Mouse (Mus musculus): ENCODE results near the gene Acp5. TPM values are rescaled to one million over a fixed set of nuclear protein-coding genes. Genes with fewer than 3 reads are reported as not detected.

Acp5 gene
- 477 and 607 TPM in 2 replicates for polyA plus RNA-seq (2012; rRNA removed; ENCODE audit: low replicate concordance)

DNA sequence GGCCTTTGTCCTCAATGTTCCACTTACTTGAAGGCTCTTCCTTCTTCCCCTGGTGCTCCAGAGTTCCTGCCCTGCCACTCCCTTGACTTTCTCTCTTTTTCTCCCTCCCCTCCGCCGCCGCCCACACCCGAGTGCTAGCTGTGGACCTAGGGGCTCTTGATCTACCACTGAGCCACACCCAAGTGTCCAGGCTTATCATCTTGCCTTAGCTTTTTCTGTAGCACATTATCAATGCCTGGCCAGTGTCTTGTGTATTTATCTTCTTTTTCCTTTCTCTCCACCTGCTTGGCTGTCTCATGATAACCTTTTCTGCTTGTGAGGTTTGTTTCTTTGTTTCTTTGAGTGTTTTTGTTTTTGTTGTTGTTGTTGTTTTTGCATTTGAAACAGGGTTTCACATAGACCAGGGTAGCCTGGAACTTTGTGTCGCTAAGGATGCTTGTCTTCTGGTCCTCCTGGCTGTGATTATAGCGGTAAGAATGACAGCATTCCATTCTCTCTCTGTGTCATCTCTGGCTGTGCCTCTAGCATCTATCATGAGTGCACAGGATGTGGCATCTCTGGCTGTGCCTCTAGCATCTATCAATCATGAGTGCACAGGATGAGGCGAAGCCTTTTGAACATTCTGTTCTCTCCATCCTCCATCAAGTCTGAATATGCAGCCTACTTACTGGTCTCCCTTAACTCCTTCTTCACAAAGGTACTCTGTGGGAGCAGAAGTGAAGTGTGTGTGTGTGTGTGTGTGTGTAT, at the start of gene Acp5:
Gene Acp5, minus strand, starts transcription at position 68 of the 747 bp plus-strand sequence.

DNA sequence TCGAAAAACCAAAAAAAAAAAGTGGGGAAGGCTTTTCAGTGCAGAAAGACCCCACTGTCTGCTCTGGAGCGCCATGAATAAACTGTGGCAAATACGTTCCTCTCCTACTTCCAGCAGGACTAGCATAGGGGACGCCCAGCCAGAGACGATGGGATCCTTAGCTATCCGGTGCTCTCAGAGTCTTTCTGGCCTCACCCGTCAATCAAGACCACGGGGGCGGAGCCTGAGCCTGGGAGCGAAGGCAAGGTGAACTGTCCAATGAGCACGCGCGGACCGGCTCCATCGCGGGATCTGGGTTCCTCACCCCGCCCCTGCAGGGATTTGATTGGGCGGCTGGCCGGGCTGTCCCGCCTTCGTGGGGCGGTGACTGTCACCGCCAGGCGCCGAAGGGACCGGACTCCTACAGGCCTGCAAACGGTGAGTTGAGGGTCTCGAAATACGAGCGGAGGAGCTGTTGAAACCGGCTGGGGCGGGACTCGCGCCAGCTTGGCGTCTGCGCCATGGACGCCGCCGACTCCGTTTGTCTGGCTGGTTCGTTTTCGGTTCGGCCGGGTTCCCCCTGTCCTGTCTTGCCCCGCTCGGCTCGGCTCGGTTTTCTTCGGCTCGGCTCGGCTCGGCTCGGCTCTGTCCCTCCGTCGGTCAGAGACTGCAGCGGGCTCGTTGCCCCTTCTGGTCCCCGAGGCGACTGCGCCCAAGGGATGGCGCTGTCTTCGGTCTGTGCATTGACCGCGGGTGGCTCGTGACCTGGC, 21.2 kb upstream of the Acp5 start, which contains the start of gene Pigyl:
Gene Pigyl, plus strand, starts transcription at position 350 of the 749 bp plus-strand sequence.

GRCm38 (mm10) chr9:22116740-22117426, 18.6 kb downstream of the Acp5 start, which contains the start of gene Elof1:
Gene Elof1, minus strand, starts transcription at chr9:22117172.

GRCm38 (mm10) chr9:22098993-22099696, 36.4 kb downstream of the Acp5 start, which contains the start of gene Cnn1:
Gene Cnn1, plus strand, starts transcription at chr9:22099216.

DNA sequence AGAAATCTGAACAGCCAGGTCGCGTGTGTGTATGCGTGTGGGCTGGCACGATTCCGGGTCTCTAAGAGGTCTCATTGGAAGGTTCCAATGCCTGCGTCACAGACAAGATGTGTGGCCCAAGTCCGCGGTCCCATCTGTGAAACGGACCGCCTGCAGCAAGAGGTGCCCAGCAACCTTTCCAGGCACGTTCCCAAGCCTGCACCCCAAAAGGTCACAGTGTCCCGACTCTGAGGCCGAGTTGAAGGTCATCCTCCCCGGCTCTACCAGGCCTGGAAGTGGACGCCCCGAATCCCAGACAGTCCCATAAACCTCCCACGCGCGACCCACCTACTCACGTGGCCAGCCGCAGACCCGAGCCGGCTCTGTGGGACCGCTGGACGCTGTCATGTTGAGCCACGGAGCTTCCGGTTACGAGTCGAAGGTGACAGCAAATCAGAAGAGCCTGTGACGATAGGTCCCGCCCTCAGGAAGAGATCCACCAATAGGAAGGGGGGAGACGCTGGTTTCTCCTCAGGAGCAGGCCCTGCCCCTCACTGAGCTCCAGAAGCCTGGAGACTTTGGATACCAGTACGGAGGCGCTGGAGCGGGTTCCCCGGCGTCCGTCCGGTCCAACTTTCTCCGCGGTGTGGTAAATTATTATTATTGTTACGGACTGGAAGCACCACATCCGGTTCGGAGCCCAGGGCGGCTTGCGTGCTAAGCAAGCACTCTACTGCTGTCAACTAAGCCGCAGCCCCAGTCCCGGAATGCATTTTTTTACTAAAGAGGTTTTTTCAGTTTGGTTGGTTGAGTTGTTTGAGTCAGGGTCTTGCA, 50.3 kb downstream of the Acp5 start, which contains the start of gene Ecsit:
Gene Ecsit, minus strand, starts transcription at position 417 of the 813 bp plus-strand sequence.

Other genes starting within 250 kb of the Acp5 start
- 114 and 133 TPM in 2 replicates for gene Rab3d, start 217.5 kb downstream of the Acp5 start, polyA plus RNA-seq (2012; rRNA removed; ENCODE audit: low replicate concordance)
- 5.7 and 9.4 TPM in 2 replicates for gene Ccdc159, start 208.2 kb downstream of the Acp5 start, polyA plus RNA-seq (2012; rRNA removed; ENCODE audit: low replicate concordance)
- 229 and 258 TPM in 2 replicates for gene Tmem205, start 208.2 kb downstream of the Acp5 start, polyA plus RNA-seq (2012; rRNA removed; ENCODE audit: low replicate concordance)
- gene Plppr2, start 198.7 kb downstream of the Acp5 start, polyA plus RNA-seq (2012; rRNA removed; ENCODE audit: low replicate concordance), result 15.2 and 35.3 TPM in 2 replicates
- gene Swsap1, start 180.0 kb downstream of the Acp5 start, polyA plus RNA-seq (2012; rRNA removed; ENCODE audit: low replicate concordance), result 5.3 and 10.7 TPM in 2 replicates
- gene Epor, start 172.2 kb downstream of the Acp5 start, polyA plus RNA-seq (2012; rRNA removed; ENCODE audit: low replicate concordance), result 14.0 and 19.5 TPM in 2 replicates
- 25.8 and 37.5 TPM in 2 replicates for gene Rgl3, start 146.3 kb downstream of the Acp5 start, polyA plus RNA-seq (2012; rRNA removed; ENCODE audit: low replicate concordance)
- gene Ccdc151, start 133.1 kb downstream of the Acp5 start, polyA plus RNA-seq (2012; rRNA removed; ENCODE audit: low replicate concordance), result 0.20 TPM in 1 of 2 replicates, not detected in the other
- gene Prkcsh, start 132.9 kb downstream of the Acp5 start, polyA plus RNA-seq (2012; rRNA removed; ENCODE audit: low replicate concordance), result 63.2 and 64.1 TPM in 2 replicates
- gene Elavl3, start 83.7 kb downstream of the Acp5 start, polyA plus RNA-seq (2012; rRNA removed; ENCODE audit: low replicate concordance), result 0.12 and 0.13 TPM in 2 replicates
- not detected in 2 replicates for gene Gm49318, start 64.5 kb downstream of the Acp5 start, polyA plus RNA-seq (2012; rRNA removed; ENCODE audit: low replicate concordance)
- 16.2 and 26.2 TPM in 2 replicates for gene Zfp653, start 64.3 kb downstream of the Acp5 start, polyA plus RNA-seq (2012; rRNA removed; ENCODE audit: low replicate concordance)
- gene Ecsit, start 50.3 kb downstream of the Acp5 start, polyA plus RNA-seq (2012; rRNA removed; ENCODE audit: low replicate concordance), result 50.9 and 75.0 TPM in 2 replicates
- 52.5 and 58.1 TPM in 2 replicates for gene Cnn1, start 36.5 kb downstream of the Acp5 start, polyA plus RNA-seq (2012; rRNA removed; ENCODE audit: low replicate concordance)
- gene Elof1, start 18.5 kb downstream of the Acp5 start, polyA plus RNA-seq (2012; rRNA removed; ENCODE audit: low replicate concordance), result 138 and 169 TPM in 2 replicates
- 49.0 and 67.1 TPM in 2 replicates for gene Pigyl, start 21.1 kb upstream of the Acp5 start, polyA plus RNA-seq (2012; rRNA removed; ENCODE audit: low replicate concordance)
- gene Zfp872, start 52.4 kb upstream of the Acp5 start, polyA plus RNA-seq (2012; rRNA removed; ENCODE audit: low replicate concordance), result 0.11 and 0.30 TPM in 2 replicates
- gene Zfp809, start 90.0 kb upstream of the Acp5 start, polyA plus RNA-seq (2012; rRNA removed; ENCODE audit: low replicate concordance), result 19.2 and 19.9 TPM in 2 replicates
- gene Zfp599, start 124.2 kb upstream of the Acp5 start, polyA plus RNA-seq (2012; rRNA removed; ENCODE audit: low replicate concordance), result 0.12 and 0.27 TPM in 2 replicates
- 5.8 and 7.8 TPM in 2 replicates for gene Zfp810, start 171.9 kb upstream of the Acp5 start, polyA plus RNA-seq (2012; rRNA removed; ENCODE audit: low replicate concordance)

All from mammary gland, adult 2 months (tissue).